Mouse (Mus musculus) thymus, postnatal 10 days (tissue): ENCODE data around the gene Pde8b.

Experiments used
- DNase-seq, 2 experiments: peaks; one replicate each; pipeline ENCODE4 v3.0.0; 2021; ENCODE audit warnings: low spot score in 2 of 2

The Pde8b gene

GRCm38 (mm10) chr13:95082611-95083010 lies 167.5 kb downstream of the Pde8b start:
- no peak for DNase-seq

GRCm38 (mm10) chr13:95081082-95081481 lies 169.1 kb downstream of the Pde8b start:
- DNase-seq = no peak

- DNase-seq = no peak
These were observed 171.6 kb downstream of the Pde8b start for GRCm38 (mm10) chr13:95078492-95078891.

DNA sequence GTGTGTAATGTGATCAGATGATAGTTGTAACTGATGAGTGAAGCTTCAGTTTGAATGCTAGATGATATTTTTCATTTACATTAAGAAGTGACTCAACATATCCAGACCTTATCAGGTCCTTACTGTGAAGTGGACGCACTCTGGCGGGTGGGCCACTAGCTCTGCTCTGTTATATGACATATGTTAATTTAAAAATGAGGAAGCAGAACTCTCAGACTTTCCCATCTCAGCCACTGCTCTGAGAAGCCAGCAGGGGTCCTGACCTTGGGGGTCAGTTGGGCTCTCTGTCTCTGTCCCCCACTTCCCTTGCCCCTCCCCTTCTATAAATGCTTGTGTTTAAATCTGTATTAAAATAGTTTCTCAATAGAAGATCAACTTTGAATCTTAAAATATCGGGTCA lies 172.4 kb downstream of the Pde8b start:
- no peak for DNase-seq

DNA sequence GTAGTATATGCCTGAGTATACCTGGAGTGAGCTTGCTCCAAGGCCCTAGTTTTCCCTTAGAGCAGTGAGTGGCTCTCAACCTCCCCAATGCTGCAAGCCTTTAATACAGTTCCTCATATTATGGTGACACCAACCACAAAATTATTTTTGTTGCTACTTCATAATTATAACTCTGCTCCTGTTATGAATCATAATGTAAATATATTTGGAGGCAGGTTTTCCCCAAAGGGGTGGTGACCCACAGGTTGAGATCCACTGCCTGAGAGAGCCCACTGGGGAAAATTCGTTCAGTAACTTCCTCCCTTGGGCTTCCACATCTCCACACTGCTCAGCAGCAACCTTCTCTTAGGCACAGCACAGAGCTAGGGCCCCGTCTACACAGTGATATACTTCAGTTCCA lies 174.0 kb downstream of the Pde8b start:
- DNase-seq = no peak

- DNase-seq = no peak
These were observed 176.5 kb downstream of the Pde8b start for GRCm38 (mm10) chr13:95073445-95074172.

- no peak for DNase-seq
These were observed 179.9 kb downstream of the Pde8b start for GRCm38 (mm10) chr13:95070268-95070667.

DNA sequence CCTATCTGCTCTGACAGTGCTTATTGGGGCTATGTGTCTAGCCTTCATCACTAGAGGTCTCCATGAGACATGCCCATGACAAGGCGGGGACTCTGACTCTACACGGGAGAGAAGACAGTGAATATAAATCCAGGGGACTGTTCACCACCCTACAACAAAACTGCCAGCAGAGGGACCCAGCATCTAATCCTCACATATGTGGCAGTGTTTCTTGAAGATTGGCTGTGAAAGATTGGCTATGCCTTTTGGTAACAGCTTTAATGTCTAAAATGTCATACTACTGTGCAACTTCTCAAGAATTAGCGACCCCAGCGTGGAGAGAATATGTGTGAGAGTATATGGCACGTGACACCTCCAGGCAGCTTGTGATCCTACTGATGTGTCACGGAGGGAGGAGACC lies 182.3 kb downstream of the Pde8b start:
- no peak for DNase-seq

GRCm38 (mm10) chr13:95063390-95064017 lies 186.6 kb downstream of the Pde8b start:
- DNase-seq = no peak

DNA sequence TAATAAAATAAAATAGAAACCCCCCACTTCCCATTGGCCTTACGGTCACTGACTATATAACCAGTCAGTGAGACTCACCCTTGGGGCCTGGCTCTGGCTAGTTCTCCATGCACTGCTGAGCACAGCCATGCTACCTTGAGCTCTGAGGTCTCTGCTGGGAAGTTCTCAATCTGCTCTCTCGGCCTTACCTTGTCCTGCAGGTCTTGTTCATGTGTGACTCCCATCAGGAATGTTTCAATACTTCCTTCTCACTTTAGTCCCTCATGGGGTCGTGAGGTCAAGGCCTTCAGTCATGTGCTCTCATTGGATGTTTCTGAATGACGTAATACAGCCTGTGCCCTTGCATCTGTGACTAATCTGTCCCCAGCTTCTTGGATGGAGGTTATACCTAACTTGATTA lies 191.3 kb downstream of the Pde8b start:
- DNase-seq = no peak

DNA sequence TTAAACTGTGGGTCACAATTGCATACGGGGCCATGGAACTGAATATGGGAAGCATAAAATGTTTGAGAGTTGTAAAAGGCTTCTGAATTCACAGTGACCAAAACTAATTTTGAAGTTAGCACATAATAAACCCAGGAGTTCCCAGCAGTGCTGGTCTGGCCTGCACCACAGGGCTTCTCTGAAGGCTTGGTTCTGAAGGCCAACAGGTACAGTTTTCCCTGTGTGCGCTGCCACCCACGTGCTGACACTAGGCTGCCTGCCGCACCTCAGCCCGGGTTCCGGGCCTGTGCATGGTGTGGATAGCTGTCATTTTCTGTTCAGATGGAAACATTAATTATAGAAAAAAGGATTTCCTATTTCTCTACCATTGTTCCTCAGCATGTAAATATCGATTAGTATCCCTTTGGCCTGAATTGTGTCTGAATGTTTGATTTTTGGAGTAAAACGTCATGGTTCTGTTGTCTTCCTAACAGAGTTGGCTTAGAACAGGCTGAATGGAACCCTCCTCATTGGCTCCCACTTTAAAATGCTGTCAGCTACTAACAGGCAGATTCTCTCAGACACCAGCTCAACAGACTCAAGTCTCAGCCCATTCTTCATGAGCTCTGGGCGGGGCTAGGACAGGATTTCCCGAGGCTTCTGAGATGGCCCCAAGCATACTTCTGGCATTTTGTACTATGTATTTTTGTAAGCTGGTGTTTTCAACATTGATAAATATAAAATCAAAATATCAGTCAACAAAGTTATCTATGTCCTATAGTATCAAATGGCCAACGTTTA lies 193.4 kb downstream of the Pde8b start:
- no peak for DNase-seq

DNA sequence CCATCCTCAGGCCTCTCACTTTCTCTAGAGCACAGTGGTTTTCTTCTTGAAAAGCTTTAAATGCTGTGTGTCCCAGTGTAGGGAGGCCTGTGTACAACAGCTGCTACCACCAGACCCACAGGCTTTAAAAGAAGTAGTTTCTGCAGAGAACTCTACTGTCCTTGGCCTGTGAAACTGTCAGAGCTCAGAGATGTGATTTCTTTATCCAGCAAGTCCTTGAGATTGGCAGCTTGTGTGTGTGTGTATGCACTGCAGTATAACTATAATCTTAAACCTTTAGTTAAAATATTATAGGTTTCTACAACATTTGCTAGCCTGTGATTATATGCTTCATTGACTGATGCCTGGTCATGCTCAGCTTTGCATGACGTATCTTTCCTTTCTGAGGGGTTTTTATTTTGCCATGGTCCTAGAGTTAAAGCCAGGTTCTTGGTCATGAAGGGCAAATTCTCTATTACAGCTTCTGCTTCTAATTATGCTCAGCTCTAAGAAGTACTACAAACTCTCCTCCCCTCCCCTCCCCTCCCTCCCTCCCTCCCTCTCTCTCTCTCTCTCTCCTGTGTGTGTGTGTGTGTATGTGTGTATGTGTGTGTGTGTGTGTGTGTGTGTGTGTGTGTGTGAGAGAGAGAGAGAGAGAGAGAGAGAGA lies 194.3 kb downstream of the Pde8b start:
- no peak for DNase-seq

GRCm38 (mm10) chr13:95052421-95052820 lies 197.7 kb downstream of the Pde8b start:
- DNase-seq = no peak

DNA sequence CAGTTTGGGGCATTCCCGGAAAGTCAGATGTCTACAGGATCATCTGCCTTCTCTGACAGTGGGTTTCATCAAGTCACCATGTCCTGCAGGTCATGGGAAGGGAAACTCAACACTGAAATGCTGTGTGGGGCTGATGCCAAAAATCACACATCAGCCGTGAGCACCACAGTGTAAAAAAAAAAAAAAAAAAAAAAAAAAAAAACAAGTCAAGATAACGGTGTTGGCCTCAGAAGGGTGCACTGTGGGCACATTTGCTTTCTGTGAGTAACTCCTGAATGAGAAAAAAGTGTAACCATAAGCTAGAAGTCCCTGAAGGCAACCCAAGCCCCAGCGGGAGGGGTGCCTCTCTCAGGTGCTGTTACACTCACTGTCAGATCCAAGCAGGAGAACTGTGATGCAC lies 199.7 kb downstream of the Pde8b start:
- DNase-seq = no peak

- no peak for DNase-seq
These were observed 206.0 kb downstream of the Pde8b start for GRCm38 (mm10) chr13:95044108-95044507.

DNA sequence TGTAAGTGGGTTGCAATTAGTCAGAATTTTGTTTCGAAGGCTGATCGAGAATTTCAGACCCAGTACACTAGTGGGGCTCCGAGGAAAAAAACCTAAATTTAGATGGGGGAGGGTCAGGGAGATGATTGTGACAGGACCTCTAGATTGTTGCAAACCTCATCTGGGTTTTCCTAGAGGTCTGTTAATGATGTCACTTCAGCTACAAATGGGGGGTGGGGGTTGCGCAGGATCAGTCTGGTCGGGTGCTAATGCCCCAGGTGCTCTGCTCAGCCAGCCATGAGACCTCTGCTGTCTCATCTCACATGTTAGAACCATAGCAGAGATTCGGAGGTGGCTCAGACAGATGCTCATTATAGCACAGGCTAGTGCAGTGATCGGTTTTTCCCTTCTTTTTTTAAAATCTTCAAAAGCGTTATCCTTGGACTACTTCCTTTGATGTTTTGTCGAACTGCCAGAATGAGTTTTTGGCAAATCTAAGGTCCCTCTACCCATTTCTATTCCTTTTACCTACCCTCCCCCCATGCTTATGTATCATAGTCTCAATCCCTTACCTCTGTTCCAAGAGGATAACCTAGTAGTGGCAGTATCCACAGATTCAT lies 209.9 kb downstream of the Pde8b start:
- no peak for DNase-seq

GRCm38 (mm10) chr13:95038200-95038599 lies 211.9 kb downstream of the Pde8b start:
- DNase-seq = no peak

- no peak for DNase-seq
These were observed 215.4 kb downstream of the Pde8b start for GRCm38 (mm10) chr13:95034715-95035114.

GRCm38 (mm10) chr13:95034094-95034493 lies 216.0 kb downstream of the Pde8b start:
- no peak for DNase-seq

- DNase-seq = no peak
These were observed 217.2 kb downstream of the Pde8b start for GRCm38 (mm10) chr13:95032973-95033372.

DNA sequence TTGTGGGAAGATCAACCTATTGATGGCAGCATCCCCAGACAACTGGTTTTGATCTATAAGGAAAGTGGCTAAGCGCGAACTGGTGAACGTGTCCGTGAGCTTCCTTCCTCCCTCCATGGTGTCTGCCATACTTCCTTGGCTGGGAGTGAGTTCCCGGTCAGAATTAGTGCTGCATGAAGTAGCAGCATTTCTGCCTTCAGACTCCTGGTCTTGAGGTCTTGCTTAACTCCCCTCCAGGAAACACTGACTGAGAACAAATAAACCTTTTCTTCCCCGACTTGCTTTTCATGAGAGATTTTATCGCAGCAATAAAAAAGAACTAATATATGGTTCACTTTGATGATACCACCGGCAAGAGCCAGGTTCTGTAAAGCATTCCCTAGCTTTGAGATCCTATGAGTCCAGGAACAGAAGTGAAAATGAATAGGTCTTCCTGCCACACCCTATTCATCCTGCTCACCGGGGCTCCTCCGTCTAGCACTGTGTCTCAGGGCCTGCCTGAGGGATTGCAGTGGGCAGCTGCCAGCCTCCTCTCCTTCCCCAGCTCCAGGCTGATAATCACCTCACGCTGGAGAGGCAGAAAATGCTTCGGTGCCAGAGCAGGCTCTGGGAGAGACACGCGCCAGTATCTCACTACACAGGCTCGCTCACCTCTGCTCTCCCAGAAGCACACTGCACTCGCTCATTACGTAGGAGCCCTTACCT lies 217.9 kb downstream of the Pde8b start:
- no peak for DNase-seq
